ENCODE assay signal across 14 mouse cellular contexts in genomic region chr13:93248711-93249110, GRCm38 (mm10). TPM values are rescaled to one million over a fixed set of nuclear protein-coding genes. Genes with fewer than 3 reads are reported as not detected.
DNase-seq lines count a peak whose midpoint lies in the region.
"Had no signal": no experiment of that assay in that cellular context is flagged by ENCODE, and none has a peak within 500 bp of the region (broad histone marks: within the 10 kb centered on the region; RNA-seq: fewer than 3 reads in every experiment).

No protein-coding gene starts in this region.

- peak; percentile 6 to 29 for DNase-seq in gastrocnemius, adult 8-10 months (ENCODE audit: low spot score in 2 of 2)
- no peak for DNase-seq in gastrocnemius, postnatal 10 days
- DNase-seq in right cerebral cortex, adult 18-20 months: peak; percentile 69
- no peak for DNase-seq in right cerebral cortex, postnatal 14 days
- peak; percentile 40 to 60 for DNase-seq in left cerebral cortex, adult 9 months (ENCODE audit: low spot score in 2 of 2)
- peak; percentile 43 for DNase-seq in splenic B cell, adult 2 months (ENCODE audit: low read depth, low spot score)
- DNase-seq in kidney, postnatal 10 days: no peak
- DNase-seq in layer of hippocampus, adult 8-10 months (ENCODE audit: low spot score in 2 of 2): no peak
- DNase-seq: gastrocnemius, postnatal 36 days; kidney, adult 2 months; kidney, postnatal 4 days had no signal

- no peaks in the 10 kb centered on the region for H3K36me3 ChIP-seq in splenic B cell, adult 2 months (ENCODE audit: control insufficient read depth, insufficient read depth, low read length, poor library complexity, severe bottlenecking)
- H3K36me3 ChIP-seq: heart, embryonic 15.5 days; limb, embryonic 10.5 days had no signal

- no peaks in the 10 kb centered on the region for H3K27me3 ChIP-seq in splenic B cell, adult 2 months (ENCODE audit: control insufficient read depth, insufficient read depth, low read length, poor library complexity, severe bottlenecking)
- H3K27me3 ChIP-seq: heart, embryonic 15.5 days; megakaryocyte, embryonic 14.5 days had no signal

RNA-seq across cellular contexts. Expression of gene Homer1, which starts 50.7 kb away (rescaled TPM):
- 100 to 1,000 TPM in 3 of 4 experiments, 10 to 100 TPM in 1; 96.5 to 140 (median 113) TPM for total RNA-seq in gastrocnemius, adult 8-10 months (2022)
- 10 to 100 TPM; 45.0 to 60.9 TPM for total RNA-seq in gastrocnemius, postnatal 10 days (2021)
- 100 to 1,000 TPM; 117 to 181 (median 146) TPM for total RNA-seq in layer of hippocampus, adult 8-10 months (2022)

RNA-seq across cellular contexts. Expression of gene Tent2, which starts 56.5 kb away (rescaled TPM):
- 10 to 100 TPM in 2 of 4 experiments, 1 to 10 TPM in 2; 8.1 to 10.7 (median 10.1) TPM for total RNA-seq in gastrocnemius, adult 8-10 months (2022)
- 10 to 100 TPM; 18.0 to 27.0 TPM for total RNA-seq in gastrocnemius, postnatal 10 days (2021)
- total RNA-seq in layer of hippocampus, adult 8-10 months (2022): 10 to 100 TPM; 25.1 to 36.2 (median 27.8) TPM

Comparison
In these comparisons a context has a peak if more than half of its experiments do, and no peak if none do; other contexts are left out.
1. DNase-seq: peak in gastrocnemius, adult 8-10 months (2 of 2), right cerebral cortex, adult 18-20 months (single experiment), left cerebral cortex, adult 9 months (2 of 2) and splenic B cell, adult 2 months (single experiment); none in gastrocnemius, postnatal 10 days (single experiment), right cerebral cortex, postnatal 14 days (single experiment), kidney, postnatal 10 days (single experiment) and layer of hippocampus, adult 8-10 months (0 of 2).